Mouse (Mus musculus) forebrain, embryonic 13.5 days (tissue): ENCODE data around the gene Plekha1. TPM values are rescaled to one million over a fixed set of nuclear protein-coding genes. Genes with fewer than 3 reads are reported as not detected.

ENCODE experiments used
- ATAC-seq: fragments of 200-750 bp; cut with Nextera tagmentation; 2 replicates; pipeline ENCODE4 v1.8.0; 2017
- H3K27ac ChIP-seq: fragments of 300-500 bp; sonication (generic); 2 replicates; pipeline ENCODE4 v1.5.1; 2015; ENCODE audit warnings: inconsistent platforms, mild to moderate bottlenecking, moderate library complexity
- H3K27me3 ChIP-seq: fragments of 300-500 bp; sonication (generic); 2 replicates; pipeline ENCODE4 v1.6.1; 2015; ENCODE audit warnings: mild to moderate bottlenecking, inconsistent platforms
- H3K36me3 ChIP-seq: fragments of 300-500 bp; sonication (generic); 2 replicates; pipeline ENCODE4 v1.6.1; 2015; ENCODE audit warnings: mild to moderate bottlenecking, inconsistent platforms; ENCODE audit not compliant: poor library complexity, severe bottlenecking
- H3K4me1 ChIP-seq: fragments of 300-500 bp; sonication (generic); 2 replicates; pipeline ENCODE4 v1.6.1; 2015; ENCODE audit warnings: inconsistent platforms
- H3K4me2 ChIP-seq: fragments of 300-500 bp; sonication (generic); 2 replicates; pipeline ENCODE4 v1.6.1; 2015; ENCODE audit warnings: inconsistent platforms, mild to moderate bottlenecking, moderate library complexity
- H3K4me3 ChIP-seq: fragments of 300-500 bp; sonication (generic); 2 replicates; pipeline ENCODE4 v1.5.1; 2015; ENCODE audit warnings: mild to moderate bottlenecking, inconsistent platforms
- H3K9ac ChIP-seq: fragments of 300-500 bp; sonication (generic); 2 replicates; pipeline ENCODE4 v1.6.1; 2015; ENCODE audit warnings: mild to moderate bottlenecking, inconsistent platforms
- H3K9me3 ChIP-seq: fragments of 300-500 bp; sonication (generic); replicated peaks from 2 replicates; pipeline ENCODE4 v1.6.1; 2016; ENCODE audit warnings: inconsistent platforms
- WGBS: fragments of 180-500 bp; shearing (Covaris S2); methylation state at CpG from one replicate; pipeline ENCODE4 v1.1.7; 2015; 5-methylcytosine and 5-hydroxymethylcytosine counted together
- microRNA-seq: library from miRNA; unstranded; fragments of <30 nt; microRNA quantifications from one replicate; pipeline ENCODE4, GENCODE M21; 2016
- polyA plus RNA-seq: library from polyadenylated mRNA; unstranded; fragments of >200 nt; fragmentation: Nextera tagmentation; extraction: Ambion mirVana; gene quantifications from 2 replicates; pipeline ENCODE4 v1.2.1, GENCODE M21; 2015

Gene Plekha1
- polyA plus RNA-seq, 1 experiment from 2014 or later: 37.8 TPM

- H3K4me2 ChIP-seq: no peak overlapping the region
- H3K36me3 ChIP-seq: no peaks in the 10 kb centered on the region
- ATAC-seq: no peak
- H3K9me3 ChIP-seq: no peaks in the 10 kb centered on the region
- no peaks in the 10 kb centered on the region for H3K27me3 ChIP-seq
- no peak overlapping the region for H3K27ac ChIP-seq
- H3K4me3 ChIP-seq: no peak overlapping the region
- WGBS: 70% methylated on average over 5 of the region's 5 CpGs
- H3K4me1 ChIP-seq: no peaks in the 10 kb centered on the region
- no peak overlapping the region for H3K9ac ChIP-seq
These were observed 83.1 kb downstream of the Plekha1 start for GRCm38 (mm10) chr7:130948563-130949208.

- 53% methylated on average over 8 of the region's 8 CpGs for WGBS
- Histone ChIP-seq H3K36me3 (no peaks in the 10 kb centered on the region), H3K4me1 (no peaks in the 10 kb centered on the region), H3K27ac (no peak overlapping the region), H3K9me3 (no peaks in the 10 kb centered on the region), H3K4me2 (no peak overlapping the region), H3K27me3 (no peaks in the 10 kb centered on the region), H3K4me3 (no peak overlapping the region), H3K9ac (no peak overlapping the region)
- no peak for ATAC-seq
These were observed 83.8 kb downstream of the Plekha1 start for GRCm38 (mm10) chr7:130949331-130949751.

GRCm38 (mm10) chr7:130950482-130950881, 84.9 kb downstream of the Plekha1 start:
- ATAC-seq: no peak
- WGBS: 94% methylated on average over 7 of the region's 7 CpGs
- no peak overlapping the region for H3K4me2 ChIP-seq

DNA sequence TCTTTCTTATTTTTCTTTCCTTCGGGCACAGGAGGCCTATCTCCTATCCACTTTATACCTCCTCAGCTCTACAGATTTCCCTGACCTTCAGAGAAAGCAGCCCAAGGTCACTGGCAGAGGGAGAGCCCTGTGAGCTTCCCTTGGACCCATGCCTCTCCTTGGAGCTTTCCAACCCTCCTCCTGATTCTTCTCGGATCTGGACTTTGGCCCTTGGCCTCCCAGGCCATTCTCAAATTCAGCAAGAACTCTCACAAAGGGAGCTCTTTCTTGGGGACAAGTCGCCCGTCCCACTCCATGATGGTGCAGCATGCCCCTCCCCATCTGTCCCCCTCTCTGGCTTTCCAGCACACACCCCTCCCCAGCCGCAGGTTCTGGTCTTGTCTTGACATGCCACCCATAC, 85.4 kb downstream of the Plekha1 start:
- Histone ChIP-seq H3K9me3 (no peaks in the 10 kb centered on the region), H3K4me2 (no peak overlapping the region), H3K27ac (no peak overlapping the region), H3K4me3 (no peak overlapping the region), H3K36me3 (no peaks in the 10 kb centered on the region), H3K4me1 (no peaks in the 10 kb centered on the region), H3K27me3 (no peaks in the 10 kb centered on the region), H3K9ac (no peak overlapping the region)
- ATAC-seq: no peak
- 86% methylated on average over 5 of the region's 5 CpGs for WGBS

More at GRCm38 (mm10) chr7:130950482-130950881, 84.9 kb downstream of the Plekha1 start:
- H3K9me3 ChIP-seq: no peaks in the 10 kb centered on the region
- H3K27ac ChIP-seq: no peak overlapping the region
- no peaks in the 10 kb centered on the region for H3K4me1 ChIP-seq
- no peaks in the 10 kb centered on the region for H3K27me3 ChIP-seq
- H3K36me3 ChIP-seq: no peaks in the 10 kb centered on the region
- H3K9ac ChIP-seq: no peak overlapping the region
- no peak overlapping the region for H3K4me3 ChIP-seq

DNA sequence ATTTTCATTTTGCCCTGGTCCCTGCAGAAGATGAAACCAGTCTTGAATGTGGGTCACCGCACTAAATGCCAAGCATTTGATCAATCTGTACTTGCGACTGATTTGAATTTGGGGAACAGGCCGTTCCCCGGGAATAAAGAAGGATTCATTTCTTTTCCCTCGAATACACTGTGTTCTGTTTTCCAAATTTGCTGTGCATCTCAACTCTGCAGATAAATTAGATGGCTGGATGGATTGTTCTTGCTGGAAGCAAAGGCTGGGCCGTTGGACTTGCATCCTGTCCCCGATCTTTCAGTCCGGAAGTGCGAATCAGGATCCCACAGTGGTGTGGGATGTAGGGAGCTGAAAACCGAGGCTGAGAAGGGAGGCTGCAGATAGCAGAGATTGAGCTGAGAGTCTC, 87.8 kb downstream of the Plekha1 start:
- no peak overlapping the region for H3K27ac ChIP-seq
- H3K9me3 ChIP-seq: no peaks in the 10 kb centered on the region
- H3K36me3 ChIP-seq: no peaks in the 10 kb centered on the region
- H3K9ac ChIP-seq: no peak overlapping the region
- H3K4me2 ChIP-seq: no peak overlapping the region
- no peak for ATAC-seq
- H3K27me3 ChIP-seq: no peaks in the 10 kb centered on the region
- H3K4me3 ChIP-seq: no peak overlapping the region
- 85% methylated on average over 10 of the region's 10 CpGs for WGBS
- no peaks in the 10 kb centered on the region for H3K4me1 ChIP-seq

- Histone ChIP-seq H3K4me2 (no peak overlapping the region), H3K27ac (no peak overlapping the region), H3K27me3 (no peaks in the 10 kb centered on the region), H3K36me3 (no peaks in the 10 kb centered on the region), H3K4me3 (no peak overlapping the region), H3K9ac (no peak overlapping the region), H3K4me1 (no peaks in the 10 kb centered on the region), H3K9me3 (no peaks in the 10 kb centered on the region)
- ATAC-seq: peak; percentile 36; the same call in 1 of the 2 replicates
- WGBS: 91% methylated on average over 10 of the region's 10 CpGs
These were observed 88.6 kb downstream of the Plekha1 start for GRCm38 (mm10) chr7:130954177-130954601.

DNA sequence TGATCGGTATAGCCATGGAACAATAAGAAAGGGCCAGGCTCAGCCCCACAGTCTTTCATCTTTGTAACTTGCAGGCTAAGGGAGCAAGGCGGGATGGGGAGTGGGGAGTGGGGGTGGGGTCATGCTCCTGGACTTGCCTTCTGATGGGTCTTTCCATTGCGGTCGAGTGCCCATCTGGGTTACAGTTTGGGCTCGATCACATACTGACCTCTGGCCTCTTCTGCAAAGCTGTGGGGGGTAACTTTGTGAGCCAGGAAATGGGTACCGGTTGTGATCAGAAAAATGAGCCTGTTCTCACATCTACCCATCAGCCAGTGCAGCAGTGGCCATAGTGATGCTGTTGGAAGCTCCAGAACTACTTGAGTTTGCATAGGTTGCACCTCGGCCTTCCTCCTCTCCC, 93.0 kb downstream of the Plekha1 start:
- H3K27me3 ChIP-seq: no peaks in the 10 kb centered on the region
- H3K4me2 ChIP-seq: no peak overlapping the region
- no peak for ATAC-seq
- no peaks in the 10 kb centered on the region for H3K36me3 ChIP-seq
- H3K9me3 ChIP-seq: no peaks in the 10 kb centered on the region
- WGBS: 59% methylated on average over 7 of the region's 7 CpGs
- no peaks in the 10 kb centered on the region for H3K4me1 ChIP-seq
- no peak overlapping the region for H3K9ac ChIP-seq
- no peak overlapping the region for H3K4me3 ChIP-seq
- H3K27ac ChIP-seq: no peak overlapping the region

DNA sequence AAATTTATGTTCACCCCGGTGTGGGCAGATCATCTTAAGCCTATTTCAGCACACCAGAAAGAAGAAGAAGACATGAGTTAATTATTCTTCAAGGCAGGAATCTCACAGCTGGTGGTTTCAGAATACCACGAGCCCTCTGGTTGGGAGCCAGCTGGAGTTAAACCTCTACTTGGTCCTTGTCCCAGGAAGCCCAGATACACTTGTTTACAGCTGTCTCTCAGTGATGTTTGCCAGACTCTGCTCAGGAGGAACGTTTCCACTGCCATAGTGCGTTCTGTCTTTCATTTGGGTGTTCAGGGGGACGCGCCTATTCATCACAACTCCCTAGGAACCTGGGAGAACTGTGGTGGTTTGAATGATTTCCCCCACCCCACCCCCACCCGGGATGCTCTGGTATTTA, 94.3 kb downstream of the Plekha1 start:
- H3K4me2 ChIP-seq: no peak overlapping the region
- no peak overlapping the region for H3K4me3 ChIP-seq
- WGBS: 59% methylated on average over 7 of the region's 7 CpGs
- H3K9me3 ChIP-seq: no peaks in the 10 kb centered on the region
- no peaks in the 10 kb centered on the region for H3K27me3 ChIP-seq
- no peaks in the 10 kb centered on the region for H3K36me3 ChIP-seq
- no peak overlapping the region for H3K27ac ChIP-seq
- ATAC-seq: no peak
- peaks cover 4% of the 10 kb centered on the region; the same call in 1 of the 2 replicates for H3K4me1 ChIP-seq
- H3K9ac ChIP-seq: no peak overlapping the region

DNA sequence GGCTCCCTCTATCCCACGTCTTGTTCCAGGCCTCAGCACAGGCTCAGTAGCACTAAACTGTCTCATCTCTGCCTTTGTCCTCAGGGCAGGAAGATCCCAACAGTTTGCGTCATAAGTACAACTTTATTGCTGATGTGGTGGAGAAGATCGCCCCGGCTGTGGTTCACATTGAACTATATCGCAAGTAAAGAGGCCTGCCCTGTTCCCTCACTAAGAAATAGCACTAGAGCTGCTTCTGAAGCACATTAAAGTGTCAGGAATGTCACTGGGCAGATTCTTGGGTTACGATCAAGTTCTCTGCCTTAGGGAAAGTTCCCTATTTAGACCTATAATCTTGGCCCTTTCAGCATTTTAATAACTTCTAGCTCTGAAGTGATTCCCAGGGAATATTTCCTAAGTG, 95.9 kb downstream of the Plekha1 start:
- Histone ChIP-seq H3K4me1 (peaks cover 12% of the 10 kb centered on the region), H3K9me3 (no peaks in the 10 kb centered on the region), H3K9ac (no peak overlapping the region), H3K36me3 (no peaks in the 10 kb centered on the region), H3K4me3 (no peak overlapping the region), H3K27me3 (no peaks in the 10 kb centered on the region), H3K4me2 (no peak overlapping the region), H3K27ac (no peak overlapping the region)
- WGBS: 97% methylated on average over 6 of the region's 6 CpGs
- ATAC-seq: no peak

Small RNAs within 50 kb of the gene (microRNA-seq; reads per million reads assigned to microRNA genes)
- 0.80 reads per million for gene Mir7061

Other genes with a start within 250 kb of the Plekha1 start
- gene Btbd16, start 91.7 kb upstream of the Plekha1 start, polyA plus RNA-seq: not detected in 2 replicates
- gene Htra1, start 70.4 kb downstream of the Plekha1 start, polyA plus RNA-seq: 9.3 and 9.7 TPM in 2 replicates
- gene Dmbt1, start 166.3 kb downstream of the Plekha1 start, polyA plus RNA-seq: 0.05 TPM in 1 of 2 replicates, not detected in the other